Mouse (Mus musculus) midbrain, embryonic 13.5 days (tissue): Measurements from ENCODE around the gene Slc25a10. TPM values are rescaled to one million over a fixed set of nuclear protein-coding genes. Genes with fewer than 3 reads are reported as not detected.

ENCODE experiments used
- ATAC-seq: fragments of 200-750 bp; cut with Nextera tagmentation; 2 replicates; pipeline ENCODE4 v1.8.0; 2017; ENCODE audit warnings: mild to moderate bottlenecking, moderate TSS enrichment, moderate library complexity
- H3K27ac ChIP-seq: fragments of 300-500 bp; sonication (generic); 2 replicates; pipeline ENCODE4 v1.5.1; 2015; ENCODE audit warnings: inconsistent platforms, mild to moderate bottlenecking, moderate library complexity
- H3K27me3 ChIP-seq: fragments of 300-500 bp; sonication (generic); 2 replicates; pipeline ENCODE4 v1.6.1; 2015; ENCODE audit warnings: mild to moderate bottlenecking, inconsistent platforms
- H3K36me3 ChIP-seq: fragments of 300-500 bp; sonication (generic); 2 replicates; pipeline ENCODE4 v1.6.1; 2015; ENCODE audit warnings: mild to moderate bottlenecking, inconsistent platforms
- H3K4me1 ChIP-seq: fragments of 300-500 bp; sonication (generic); replicated peaks from 2 replicates; pipeline ENCODE4 v1.6.1; 2015; ENCODE audit warnings: inconsistent platforms
- H3K4me2 ChIP-seq: fragments of 300-500 bp; sonication (generic); replicated peaks from 2 replicates; pipeline ENCODE4 v1.6.1; 2015; ENCODE audit warnings: moderate library complexity, mild to moderate bottlenecking, inconsistent platforms
- H3K4me3 ChIP-seq: fragments of 300-500 bp; sonication (generic); replicated peaks from 2 replicates; pipeline ENCODE4 v1.5.1; 2015; ENCODE audit warnings: mild to moderate bottlenecking, inconsistent platforms
- H3K9ac ChIP-seq: fragments of 300-500 bp; sonication (generic); replicated peaks from 2 replicates; pipeline ENCODE4 v1.6.1; 2015; ENCODE audit warnings: mild to moderate bottlenecking, inconsistent platforms
- H3K9me3 ChIP-seq: fragments of 300-500 bp; sonication (generic); 2 replicates; pipeline ENCODE4 v1.6.1; 2016; ENCODE audit warnings: mild to moderate bottlenecking, inconsistent platforms
- WGBS: fragments of 180-500 bp; shearing (Covaris S2); methylation state at CpG from one replicate; pipeline ENCODE4 v1.1.7; 2015; 5-methylcytosine and 5-hydroxymethylcytosine counted together
- polyA plus RNA-seq: library from polyadenylated mRNA; unstranded; fragments of >200 nt; fragmentation: Nextera tagmentation; extraction: Ambion mirVana; gene quantifications from 2 replicates; pipeline ENCODE4 v1.2.1, GENCODE M21; 2015

The Slc25a10 gene
- polyA plus RNA-seq, 1 experiment from 2014 or later = 28.2 TPM

GRCm38 (mm10) chr11:120548786-120549167, 57.1 kb downstream of the Slc25a10 start:
- no peaks in the 10 kb centered on the region for H3K27me3 ChIP-seq
- H3K27ac ChIP-seq = peak overlapping the region; percentile 83
- WGBS = 32% methylated on average over 7 of the region's 7 CpGs

More at GRCm38 (mm10) chr11:120548786-120549167, 57.1 kb downstream of the Slc25a10 start:
- Histone ChIP-seq H3K9ac (peak overlapping the region; percentile 98), H3K4me2 (peak overlapping the region; percentile 96), H3K36me3 (peaks cover 14% of the 10 kb centered on the region), H3K4me3 (peak overlapping the region; percentile 99), H3K4me1 (peaks cover 31% of the 10 kb centered on the region), H3K9me3 (no peaks in the 10 kb centered on the region)
- no peak for ATAC-seq

Other genes starting within 250 kb of the Slc25a10 start
- gene Actg1, start 143.3 kb upstream of the Slc25a10 start, polyA plus RNA-seq = 3,928 and 4,113 TPM in 2 replicates
- 1.9 and 2.2 TPM in 2 replicates for gene Fscn2, start 130.3 kb upstream of the Slc25a10 start, polyA plus RNA-seq
- gene Faap100, start 113.1 kb upstream of the Slc25a10 start, polyA plus RNA-seq = 80.9 and 81.1 TPM in 2 replicates
- gene Nploc4, start 54.1 kb upstream of the Slc25a10 start, polyA plus RNA-seq = 35.0 and 38.1 TPM in 2 replicates
- not detected in 2 replicates for gene Tspan10, start 49.2 kb upstream of the Slc25a10 start, polyA plus RNA-seq
- 0.19 and 0.30 TPM in 2 replicates for gene Pde6g, start 38.3 kb upstream of the Slc25a10 start, polyA plus RNA-seq
- gene Oxld1, start 33.8 kb upstream of the Slc25a10 start, polyA plus RNA-seq = 10.6 and 12.5 TPM in 2 replicates
- 26.1 and 28.7 TPM in 2 replicates for gene Ccdc137, start 33.7 kb upstream of the Slc25a10 start, polyA plus RNA-seq
- 64.7 and 67.8 TPM in 2 replicates for gene Arl16, start 24.2 kb upstream of the Slc25a10 start, polyA plus RNA-seq
- 111 and 113 TPM in 2 replicates for gene Mrpl12, start 7.2 kb upstream of the Slc25a10 start, polyA plus RNA-seq
- gene Gcgr, start 38.9 kb downstream of the Slc25a10 start, polyA plus RNA-seq = 0.20 and 0.32 TPM in 2 replicates
- gene Mcrip1, start 57.9 kb downstream of the Slc25a10 start, polyA plus RNA-seq = 240 and 242 TPM in 2 replicates
- gene Ppp1r27, start 59.3 kb downstream of the Slc25a10 start, polyA plus RNA-seq = not detected in 2 replicates
- 279 and 297 TPM in 2 replicates for gene P4hb, start 81.4 kb downstream of the Slc25a10 start, polyA plus RNA-seq
- gene Arhgdia, start 89.8 kb downstream of the Slc25a10 start, polyA plus RNA-seq = 452 and 461 TPM in 2 replicates
- gene Alyref, start 106.5 kb downstream of the Slc25a10 start, polyA plus RNA-seq = 303 and 358 TPM in 2 replicates
- gene Anapc11, start 106.6 kb downstream of the Slc25a10 start, polyA plus RNA-seq = 180 and 183 TPM in 2 replicates
- 0.54 and 0.95 TPM in 2 replicates for gene Npb, start 116.6 kb downstream of the Slc25a10 start, polyA plus RNA-seq
- 167 TPM in 2 replicates for gene Pcyt2, start 126.1 kb downstream of the Slc25a10 start, polyA plus RNA-seq
- gene Sirt7, start 133.4 kb downstream of the Slc25a10 start, polyA plus RNA-seq = 42.7 and 51.3 TPM in 2 replicates
- gene Mafg, start 141.8 kb downstream of the Slc25a10 start, polyA plus RNA-seq = 24.4 and 31.2 TPM in 2 replicates
- gene Pycr1, start 151.9 kb downstream of the Slc25a10 start, polyA plus RNA-seq = 23.2 and 25.0 TPM in 2 replicates
- gene Myadml2, start 156.3 kb downstream of the Slc25a10 start, polyA plus RNA-seq = 0.78 and 0.84 TPM in 2 replicates
- gene Notum, start 169.3 kb downstream of the Slc25a10 start, polyA plus RNA-seq = 0.46 and 0.65 TPM in 2 replicates
- gene Aspscr1, start 181.1 kb downstream of the Slc25a10 start, polyA plus RNA-seq = 149 and 154 TPM in 2 replicates
- gene Cenpx, start 221.9 kb downstream of the Slc25a10 start, polyA plus RNA-seq = 99.9 and 112 TPM in 2 replicates
- 60.6 and 71.8 TPM in 2 replicates for gene Lrrc45, start 222.1 kb downstream of the Slc25a10 start, polyA plus RNA-seq
- 206 and 218 TPM in 2 replicates for gene Rac3, start 229.6 kb downstream of the Slc25a10 start, polyA plus RNA-seq
- gene Dcxr, start 235.4 kb downstream of the Slc25a10 start, polyA plus RNA-seq = 6.5 and 7.3 TPM in 2 replicates
- gene Cbr2, start 240.3 kb downstream of the Slc25a10 start, polyA plus RNA-seq = 0.32 and 0.38 TPM in 2 replicates